Mouse (Mus musculus) spleen, adult 12 weeks (tissue): Measurements from ENCODE around the gene Cabp1.
"Not testable (repeated sequence)": the region's sequence is repeated elsewhere in the genome, so short reads cannot be mapped to it uniquely, and the experiment has no call there.

Source experiments
- DNase-seq: peaks from one replicate; pipeline ENCODE4 v3.0.0; 2022; ENCODE audit warnings: low spot score

The Cabp1 gene

GRCm38 (mm10) chr5:115149675-115150459 lies 44.3 kb downstream of the Cabp1 start:
- DNase-seq = no peak

GRCm38 (mm10) chr5:115148872-115149271 lies 45.3 kb downstream of the Cabp1 start:
- DNase-seq = not testable (repeated sequence)

GRCm38 (mm10) chr5:115148378-115148777 lies 45.8 kb downstream of the Cabp1 start:
- DNase-seq = no peak

DNA sequence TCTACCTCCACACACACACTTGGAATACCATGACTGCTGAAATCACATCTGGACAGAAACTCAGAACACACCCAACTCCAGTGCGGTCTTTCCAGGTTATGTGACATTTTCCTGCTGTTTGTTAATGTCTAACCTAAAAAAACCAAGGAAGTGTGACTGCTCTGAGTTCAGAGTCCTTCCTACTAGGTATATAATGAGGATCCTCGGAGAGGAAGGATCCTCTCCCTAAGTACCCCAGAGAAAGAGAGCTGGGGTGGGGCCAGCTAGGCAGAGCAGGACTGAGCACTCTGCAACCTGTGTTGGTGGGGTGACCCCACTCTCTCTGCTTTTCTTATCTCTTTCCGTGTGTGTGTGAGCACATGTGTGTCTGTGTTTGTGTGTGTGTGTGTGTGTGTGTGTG lies 46.8 kb downstream of the Cabp1 start:
- DNase-seq = no peak

DNA sequence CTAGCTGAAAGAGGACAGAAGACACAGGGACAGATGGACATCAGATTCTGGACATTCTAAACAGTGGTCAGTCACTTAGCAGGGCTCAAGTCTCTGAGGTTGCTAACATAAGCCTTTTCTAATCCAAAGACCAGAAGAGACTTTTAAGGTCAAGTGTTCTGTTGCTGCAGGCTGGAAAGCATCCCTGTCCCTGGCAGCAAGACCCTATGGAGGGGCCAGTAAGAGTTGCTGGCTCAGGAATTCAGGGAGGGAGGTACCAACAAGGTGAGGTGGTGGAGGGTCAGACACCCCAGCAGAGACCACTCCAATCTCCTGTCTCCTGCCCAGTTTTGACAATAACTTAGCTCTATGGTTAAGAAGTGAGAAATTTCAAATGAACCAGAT lies 47.4 kb downstream of the Cabp1 start:
- no peak for DNase-seq

DNA sequence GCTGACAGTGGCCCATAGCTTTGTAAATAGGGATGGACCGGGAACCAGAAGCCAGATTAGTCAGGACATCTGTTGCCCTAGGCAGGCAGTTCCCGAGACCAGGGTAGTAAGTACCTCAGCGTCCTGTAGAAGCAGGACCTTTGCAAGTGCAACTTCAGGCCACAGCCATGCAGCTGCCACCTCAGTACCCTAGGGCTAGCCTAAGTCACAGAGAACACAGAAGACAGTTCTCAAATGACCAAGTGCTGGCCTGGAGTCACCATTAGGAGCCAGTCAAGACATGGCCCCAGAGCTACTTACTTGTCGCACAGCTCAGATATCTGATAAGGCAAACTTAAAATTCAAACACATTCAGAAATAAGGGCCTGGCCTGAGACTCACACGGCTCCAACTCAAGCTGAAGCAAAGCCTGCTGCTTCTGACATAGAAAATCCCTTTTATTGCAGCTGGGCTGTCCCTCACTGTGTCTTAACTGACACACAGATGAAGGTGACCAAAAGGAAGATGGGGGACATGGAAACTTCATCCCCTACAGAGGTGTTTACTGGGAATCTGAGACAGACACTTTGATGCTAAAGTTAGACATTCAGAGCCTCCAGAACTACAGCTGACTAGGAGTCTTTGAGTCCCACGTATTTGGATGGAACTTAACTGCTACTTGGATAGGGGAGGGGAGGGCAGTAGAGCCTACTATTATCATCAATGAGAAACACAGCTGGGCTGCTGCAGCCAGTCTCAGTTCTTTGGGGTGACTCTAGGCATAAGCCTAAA lies 48.0 kb downstream of the Cabp1 start:
- no peak for DNase-seq

DNA sequence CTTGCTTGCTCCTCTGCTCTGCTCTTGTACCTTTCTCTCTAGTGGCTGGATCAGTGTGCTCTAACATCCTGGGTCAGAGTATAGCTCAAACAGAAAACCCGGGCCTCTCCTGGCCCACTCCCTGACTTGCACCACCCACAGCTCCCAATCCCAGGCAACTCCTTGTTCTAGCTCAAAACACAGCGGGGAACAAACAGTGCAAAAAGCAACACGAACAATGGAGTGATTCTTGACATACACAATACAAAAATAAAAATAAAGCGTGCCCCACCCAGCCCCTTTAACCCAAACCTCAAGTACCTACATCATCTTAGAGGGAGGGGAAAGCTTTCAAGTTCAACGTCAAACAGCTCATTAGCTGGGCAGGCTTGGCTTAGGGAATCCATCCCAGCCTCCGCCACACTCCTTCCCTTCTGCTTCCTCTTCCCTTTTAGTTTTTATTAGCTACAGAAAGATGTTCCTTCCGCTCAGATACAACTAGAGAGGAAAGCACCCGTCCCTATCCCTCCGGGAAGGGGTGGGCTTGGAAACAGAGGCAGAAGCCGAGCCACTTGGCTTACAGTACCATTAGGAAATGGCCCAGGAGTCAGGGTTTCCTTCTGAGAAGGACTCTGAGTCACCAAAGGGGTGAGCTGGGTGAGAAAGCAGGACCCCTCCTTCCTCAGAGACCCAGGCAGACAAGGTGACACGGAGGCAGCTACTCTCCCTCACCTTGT lies 48.8 kb downstream of the Cabp1 start:
- DNase-seq = no peak

GRCm38 (mm10) chr5:115144471-115144870 lies 49.7 kb downstream of the Cabp1 start:
- DNase-seq = no peak

DNA sequence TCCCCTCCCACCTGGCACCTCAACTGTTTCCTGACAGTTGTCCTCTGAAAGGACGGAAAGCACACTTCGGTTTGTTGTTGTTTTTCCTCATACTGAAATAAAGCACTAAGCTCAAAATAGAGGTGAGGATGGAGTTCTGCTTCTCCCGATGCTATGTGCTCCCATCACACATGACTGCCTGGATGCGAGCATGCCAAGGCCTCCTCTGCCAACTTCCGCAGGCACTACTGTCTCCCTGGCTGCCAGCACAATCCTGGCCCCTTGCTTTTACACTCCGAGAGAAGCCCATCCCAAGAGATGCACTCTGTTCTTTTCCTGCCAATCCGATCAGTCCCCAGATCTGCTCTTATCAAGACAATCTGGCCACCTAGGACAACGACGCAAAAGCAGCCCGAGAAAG lies 50.6 kb downstream of the Cabp1 start:
- DNase-seq = no peak

GRCm38 (mm10) chr5:115142166-115142697 lies 51.9 kb downstream of the Cabp1 start:
- no peak for DNase-seq

DNA sequence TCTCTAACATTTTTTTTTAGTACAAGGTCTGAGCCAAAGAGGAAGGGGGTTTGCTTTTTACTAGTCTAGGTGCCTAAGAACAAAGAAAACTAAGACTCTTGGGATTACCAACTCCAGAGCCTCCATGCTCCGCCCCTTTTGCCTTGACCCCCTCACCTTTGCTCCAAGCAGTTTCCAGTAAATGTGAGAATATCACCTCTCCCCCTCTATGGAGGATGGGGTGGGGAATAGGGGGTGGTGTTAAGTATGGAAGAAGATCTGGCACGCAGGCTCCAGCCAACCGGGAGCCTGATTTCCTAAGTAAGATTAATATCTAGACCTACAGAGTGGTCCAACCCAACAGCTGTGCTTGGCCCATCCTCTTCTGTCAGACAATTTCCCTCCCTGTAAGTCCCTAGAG lies 53.5 kb downstream of the Cabp1 start:
- DNase-seq = no peak

DNA sequence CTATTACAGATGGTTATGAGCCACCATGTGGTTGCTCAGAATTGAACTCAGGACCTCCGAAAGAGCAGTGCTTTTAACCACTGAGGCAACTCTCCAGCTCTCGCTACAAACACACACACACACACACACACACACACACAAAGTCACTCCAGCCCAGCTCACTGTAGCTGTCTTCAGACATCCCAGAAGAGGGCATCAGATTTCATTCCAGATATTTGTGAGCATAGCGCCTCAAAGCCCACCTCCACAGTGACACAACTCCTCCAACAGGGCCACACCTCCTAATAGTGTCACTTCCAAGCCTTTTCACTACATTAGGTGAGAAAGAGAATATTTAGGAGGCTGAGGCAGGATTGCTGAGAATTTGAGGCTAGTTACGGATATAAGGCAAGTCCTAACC lies 55.1 kb downstream of the Cabp1 start:
- no peak for DNase-seq

DNA sequence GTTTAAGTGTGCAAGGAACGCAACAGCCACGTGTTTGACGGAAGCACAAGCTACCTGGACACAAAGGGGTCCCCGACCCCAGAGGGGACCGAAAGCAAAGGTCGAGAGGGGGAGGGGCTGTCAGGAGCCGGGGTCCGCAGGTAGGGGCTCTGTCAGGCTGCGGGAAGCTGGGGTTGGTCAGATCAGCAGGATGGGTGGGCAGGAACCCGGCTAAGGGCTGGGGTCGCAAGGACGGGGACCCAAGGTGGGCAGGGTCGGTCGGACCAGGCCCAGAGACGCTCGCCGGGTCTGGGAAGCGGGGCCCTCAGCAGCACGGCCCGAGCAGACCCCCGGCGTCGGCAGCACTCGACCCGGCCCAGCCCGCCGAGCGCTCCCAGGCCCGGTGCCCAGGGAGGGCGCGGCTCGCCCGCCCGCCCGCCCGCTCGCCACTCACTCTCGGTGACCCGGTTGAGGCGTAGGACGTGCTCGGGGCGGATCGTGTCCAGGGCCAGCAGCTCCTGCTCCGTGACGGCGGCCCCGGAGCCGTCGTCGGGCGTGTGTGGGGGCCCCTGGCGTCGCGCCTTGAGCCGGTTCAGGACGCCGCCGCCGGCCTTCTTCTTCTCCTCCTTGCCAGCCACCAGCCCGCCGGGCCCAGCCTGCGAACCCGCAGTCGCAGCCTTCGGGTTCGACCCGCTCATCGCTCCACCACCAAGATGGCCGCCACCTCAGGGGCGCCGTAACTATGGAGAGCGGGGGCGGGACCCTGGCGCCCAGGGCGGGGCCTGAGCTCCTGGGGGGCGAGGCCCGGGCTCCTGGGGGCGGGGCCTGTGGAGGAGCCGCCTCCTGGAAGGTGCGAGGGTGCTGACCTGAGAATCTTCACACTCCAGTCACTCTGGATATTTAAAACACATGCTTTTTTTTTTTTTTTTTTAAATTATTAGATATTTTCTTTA lies 59.7 kb downstream of the Cabp1 start, which contains the start of gene Unc119b:
Gene Unc119b, minus strand, starts transcription at position 742 of the 932 bp plus-strand sequence.
- DNase-seq = peak; percentile 88

GRCm38 (mm10) chr5:115133358-115134066 lies 60.7 kb downstream of the Cabp1 start:
- DNase-seq = no peak

GRCm38 (mm10) chr5:115132465-115132864 lies 61.7 kb downstream of the Cabp1 start:
- DNase-seq = no peak

DNA sequence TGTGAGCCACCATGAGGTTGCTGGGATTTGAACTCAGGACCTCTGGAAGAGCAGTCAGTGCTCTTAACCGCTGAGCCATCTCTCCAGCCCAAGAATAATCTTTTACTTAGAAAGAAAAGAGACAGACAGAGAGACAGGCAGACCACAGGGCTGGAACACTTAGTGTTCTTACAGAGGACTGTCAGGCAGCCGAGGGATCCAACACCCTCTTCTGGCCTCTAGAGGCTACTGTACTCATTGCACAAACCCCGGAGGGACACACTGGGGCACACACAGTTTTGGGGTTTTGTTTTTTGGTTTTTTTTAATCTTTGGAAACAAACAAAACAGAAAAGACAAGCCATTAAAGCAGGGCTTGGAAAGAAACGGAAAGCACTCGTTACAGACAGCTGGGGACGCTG lies 64.9 kb downstream of the Cabp1 start:
- no peak for DNase-seq

- no peak for DNase-seq
Observed at GRCm38 (mm10) chr5:115127421-115128179, 66.6 kb downstream of the Cabp1 start.

GRCm38 (mm10) chr5:115126578-115127312 lies 67.4 kb downstream of the Cabp1 start:
- DNase-seq = no peak

- peak; percentile 61 for DNase-seq
Observed at GRCm38 (mm10) chr5:115125211-115125871, 68.8 kb downstream of the Cabp1 start.
